Mouse (Mus musculus): ENCODE data around the gene Tmem240.
"Not testable (repeated sequence)": the region's sequence is repeated elsewhere in the genome, so short reads cannot be mapped to it uniquely, and the experiment has no call there.

The Tmem240 gene

DNA sequence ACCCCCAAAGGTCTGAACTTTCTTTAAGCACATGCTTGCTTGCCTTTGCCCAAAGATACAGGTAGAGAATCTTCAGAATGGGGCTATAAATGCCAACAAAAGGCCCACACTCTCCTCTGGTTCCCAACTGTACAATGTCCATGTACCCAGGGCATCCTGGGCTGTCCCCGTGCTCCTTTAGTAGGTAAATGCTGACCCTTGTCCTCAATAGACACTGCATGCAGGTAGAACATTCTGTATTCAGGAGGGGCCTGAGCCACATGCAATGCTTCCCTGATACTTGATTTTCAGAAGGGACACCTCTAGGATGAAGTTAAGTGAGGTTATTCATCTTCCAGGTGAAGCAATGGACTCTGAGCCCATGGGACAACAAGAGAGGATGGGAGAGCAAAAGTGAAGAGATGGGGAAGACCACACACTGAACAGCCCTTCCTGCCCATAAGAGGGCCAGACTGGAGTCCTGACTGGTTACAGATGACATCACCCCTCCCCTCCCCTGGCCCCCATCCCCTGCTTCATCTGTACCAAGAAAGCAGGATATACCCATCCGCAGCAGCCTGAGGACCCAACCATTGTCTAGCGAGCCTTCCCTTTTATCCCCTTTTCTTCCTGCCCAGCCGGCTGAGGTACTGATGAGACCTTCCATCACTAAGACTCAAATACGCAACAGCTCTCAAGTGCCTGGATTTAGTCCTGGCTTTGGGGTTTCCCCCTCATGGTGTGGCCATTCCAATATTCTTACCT lies 38.9 kb downstream of the Tmem240 start:
- no peak for DNase-seq

- DNase-seq: peak; percentile 95
These were observed 39.7 kb downstream of the Tmem240 start, which contains the start of gene Vwa1 for GRCm38 (mm10) chr4:155774280-155774754. Vwa1 (minus strand) TSS chr4:155774698.

- DNase-seq: peak; percentile 82
These were observed 40.6 kb downstream of the Tmem240 start for GRCm38 (mm10) chr4:155774971-155775740.

DNA sequence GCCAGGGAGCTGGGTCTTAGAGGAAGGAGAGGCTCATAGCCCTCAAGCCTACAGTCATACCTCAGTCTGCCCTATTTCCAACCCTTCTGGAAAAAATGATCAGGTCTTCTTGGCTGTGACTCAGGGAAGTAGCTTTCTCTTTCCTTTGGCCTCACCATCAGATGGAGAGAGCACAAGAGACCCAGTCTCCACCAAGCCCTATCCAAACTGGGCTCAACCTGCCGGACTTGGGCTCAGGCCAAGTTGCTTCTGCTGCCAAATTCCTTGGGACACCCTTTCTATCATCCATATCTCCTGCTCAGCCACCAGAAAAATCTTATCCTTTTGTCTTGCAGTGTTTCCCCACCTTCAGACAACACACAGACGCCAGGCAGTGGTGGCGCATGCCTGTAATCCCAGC lies 41.3 kb downstream of the Tmem240 start:
- DNase-seq: peak; percentile 74

DNA sequence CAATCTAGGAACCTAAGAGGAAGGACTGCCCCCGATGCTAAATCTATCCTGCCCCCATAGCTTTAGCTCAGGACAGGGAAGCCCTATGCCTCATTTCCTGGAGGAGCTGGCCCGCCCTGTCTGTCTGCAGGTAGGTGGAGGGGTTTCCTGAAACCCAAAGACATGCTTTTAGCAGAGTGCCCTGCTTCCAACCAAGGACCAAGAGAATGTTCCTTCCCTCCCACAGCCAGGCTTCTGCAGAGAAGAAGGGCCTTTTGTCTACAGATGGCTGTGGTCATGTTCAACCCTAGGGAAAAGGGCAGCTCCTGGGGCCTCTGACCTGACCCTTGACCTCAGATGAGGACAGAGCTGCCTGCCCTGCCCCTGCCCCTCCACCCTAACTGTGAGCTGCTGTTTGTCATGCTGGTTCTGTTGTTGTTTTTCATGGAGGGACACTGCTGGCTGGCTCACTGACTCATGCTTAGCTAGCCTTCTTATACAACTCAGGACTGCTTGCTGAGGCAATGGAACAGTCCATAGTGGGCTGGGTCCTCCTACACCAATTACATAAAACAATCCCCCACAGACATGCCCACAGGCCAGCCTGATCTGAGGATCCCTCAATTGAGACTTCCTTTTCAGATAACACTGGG lies 42.2 kb downstream of the Tmem240 start:
- DNase-seq: peak; percentile 46

- peak; percentile 37 for DNase-seq
These were observed 43.2 kb downstream of the Tmem240 start for GRCm38 (mm10) chr4:155777816-155778215.

GRCm38 (mm10) chr4:155779498-155779897 lies 44.9 kb downstream of the Tmem240 start:
- no peak for DNase-seq

GRCm38 (mm10) chr4:155780895-155781294 lies 46.3 kb downstream of the Tmem240 start:
- peak; percentile 84 for DNase-seq

GRCm38 (mm10) chr4:155783486-155784080 lies 49.0 kb downstream of the Tmem240 start:
- no peak for DNase-seq

- peak; percentile 89 for DNase-seq
These were observed 49.6 kb downstream of the Tmem240 start for GRCm38 (mm10) chr4:155784081-155784701.

DNA sequence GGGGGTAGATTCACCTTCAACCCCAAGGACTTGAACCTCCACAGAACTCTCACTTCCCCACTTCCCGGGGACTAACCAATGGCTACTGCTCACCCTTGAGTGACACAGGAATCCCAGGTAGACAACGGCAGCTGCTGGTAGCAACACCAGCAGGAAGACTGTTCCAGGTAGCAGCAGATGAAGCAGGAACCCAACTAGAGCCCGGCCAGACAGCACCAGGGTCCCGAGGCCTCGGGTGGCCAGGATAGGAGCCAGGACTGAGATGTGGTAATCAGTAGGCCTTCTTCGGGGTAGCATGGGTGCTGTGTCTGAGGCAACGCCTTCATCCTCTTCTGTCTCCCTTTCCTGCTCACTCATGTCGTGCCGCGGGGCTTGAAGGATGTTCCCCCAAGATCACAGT lies 50.6 kb downstream of the Tmem240 start:
- no peak for DNase-seq

GRCm38 (mm10) chr4:155785819-155786218 lies 51.2 kb downstream of the Tmem240 start, which contains the start of gene Tmem88b:
Tmem88b (minus strand) TSS chr4:155785874.
- no peak for DNase-seq

GRCm38 (mm10) chr4:155788300-155788699 lies 53.7 kb downstream of the Tmem240 start:
- DNase-seq: no peak

DNA sequence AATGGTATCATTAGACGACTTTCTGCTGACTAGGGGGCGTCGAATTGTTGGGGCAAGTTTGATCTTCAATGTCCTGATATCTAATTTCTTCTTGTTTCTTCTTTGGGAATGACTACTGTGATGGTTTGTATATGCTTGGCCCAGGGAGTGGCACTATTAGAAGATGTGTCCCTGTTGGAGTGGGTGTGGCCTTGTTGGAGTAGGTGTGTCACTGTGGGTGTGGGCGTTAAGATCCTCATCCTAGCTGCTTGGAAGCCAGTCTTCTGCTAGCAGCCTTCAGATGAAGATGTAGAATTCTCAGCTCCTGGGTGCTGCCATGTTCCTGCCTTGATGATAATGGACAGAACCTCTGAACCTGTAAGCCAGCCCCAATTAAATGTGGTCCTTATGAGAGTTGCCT lies 54.2 kb downstream of the Tmem240 start:
- DNase-seq: not testable (repeated sequence)

DNA sequence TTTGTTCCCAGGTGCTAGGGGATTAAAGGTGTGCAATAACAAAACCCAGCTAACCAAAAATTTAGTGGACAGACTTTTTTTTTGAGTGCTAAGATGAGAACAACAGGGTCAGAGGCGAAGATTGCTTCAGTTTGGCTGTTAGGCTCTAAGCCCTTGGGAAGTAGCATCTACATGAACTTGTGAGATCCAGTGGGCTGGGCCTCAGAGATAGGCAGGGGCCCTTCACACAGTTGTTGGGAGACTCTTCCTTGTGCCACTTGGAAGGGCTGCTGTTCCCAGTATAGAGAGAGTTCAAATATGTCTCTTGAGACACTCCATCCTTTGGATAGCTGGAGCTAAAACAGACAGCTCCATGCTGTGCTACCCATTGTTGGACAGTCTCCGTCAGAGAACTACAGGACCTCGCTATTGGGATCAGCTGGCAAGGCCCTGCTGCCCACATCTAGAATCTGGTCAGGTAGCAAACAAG lies 55.5 kb downstream of the Tmem240 start, which contains the start of gene Ankrd65:
Gene Ankrd65, plus strand, starts transcription at position 419 of the 469 bp plus-strand sequence.
- no peak for DNase-seq
